Mouse (Mus musculus): ENCODE data around the gene Cd4. TPM values are rescaled to one million over a fixed set of nuclear protein-coding genes. Genes with fewer than 3 reads are reported as not detected.

The Cd4 gene
- polyA plus RNA-seq, 1 experiment: not detected

- TF ChIP-seq CTCF (IDR thresholded peaks at IDR 0.05; ENCODE audit: borderline replicate concordance, insufficient read depth, low read length) (no peak), POLR2A (IDR thresholded peaks at IDR 0.05; ENCODE audit: low read depth, low read length) (no peak)
- no peaks in the 10 kb centered on the region for H3K4me1 ChIP-seq (ENCODE audit: control insufficient read depth, insufficient read depth, low read length)
- no peak overlapping the region for H3K27ac ChIP-seq (ENCODE audit: insufficient read depth, low read length)
- H3K4me3 ChIP-seq (ENCODE audit: insufficient read depth, low read length): no peak overlapping the region
Measured at GRCm38 (mm10) chr6:124817563-124817962, 70.5 kb downstream of the Cd4 start.

- H3K27ac ChIP-seq (ENCODE audit: insufficient read depth, low read length): no peak overlapping the region
- H3K4me1 ChIP-seq (ENCODE audit: control insufficient read depth, insufficient read depth, low read length): no peaks in the 10 kb centered on the region
- TF ChIP-seq CTCF (IDR thresholded peaks at IDR 0.05; ENCODE audit: borderline replicate concordance, insufficient read depth, low read length) (no peak), POLR2A (IDR thresholded peaks at IDR 0.05; ENCODE audit: low read depth, low read length) (no peak)
- H3K4me3 ChIP-seq (ENCODE audit: insufficient read depth, low read length): no peak overlapping the region
Measured at GRCm38 (mm10) chr6:124817125-124817524, 70.9 kb downstream of the Cd4 start.

GRCm38 (mm10) chr6:124816611-124817010 is 71.4 kb downstream of the Cd4 start:
- Histone ChIP-seq H3K27ac (ENCODE audit: insufficient read depth, low read length) (no peak overlapping the region), H3K4me3 (ENCODE audit: insufficient read depth, low read length) (no peak overlapping the region), H3K4me1 (ENCODE audit: control insufficient read depth, insufficient read depth, low read length) (no peaks in the 10 kb centered on the region)
- no peak for TF ChIP-seq POLR2A (IDR thresholded peaks at IDR 0.05; ENCODE audit: low read depth, low read length)
- TF ChIP-seq CTCF (IDR thresholded peaks at IDR 0.05; ENCODE audit: borderline replicate concordance, insufficient read depth, low read length): no peak

GRCm38 (mm10) chr6:124814858-124815774 is 72.9 kb downstream of the Cd4 start:
- Histone ChIP-seq H3K4me3 (ENCODE audit: insufficient read depth, low read length) (no peak overlapping the region), H3K27ac (ENCODE audit: insufficient read depth, low read length) (no peak overlapping the region), H3K4me1 (ENCODE audit: control insufficient read depth, insufficient read depth, low read length) (no peaks in the 10 kb centered on the region)
- no peak for TF ChIP-seq POLR2A (IDR thresholded peaks at IDR 0.05; ENCODE audit: low read depth, low read length)
- TF ChIP-seq CTCF (IDR thresholded peaks at IDR 0.05; ENCODE audit: borderline replicate concordance, insufficient read depth, low read length): no peak

Other genes starting within 250 kb of the Cd4 start
- 51.4 and 67.0 TPM in 2 replicates for gene Lpcat3, start 225.2 kb downstream of the Cd4 start, polyA plus RNA-seq (2011; ENCODE audit: insufficient read length, low read depth, missing spikeins)
- gene Emg1, start 176.0 kb downstream of the Cd4 start, polyA plus RNA-seq (2011; ENCODE audit: insufficient read length, low read depth, missing spikeins): 67.1 and 68.9 TPM in 2 replicates
- gene Phb2, start 175.9 kb downstream of the Cd4 start, polyA plus RNA-seq (2011; ENCODE audit: insufficient read length, low read depth, missing spikeins): 249 and 253 TPM in 2 replicates
- gene Ptpn6, start 149.5 kb downstream of the Cd4 start, polyA plus RNA-seq (2011; ENCODE audit: insufficient read length, low read depth, missing spikeins): 0.53 and 4.3 TPM in 2 replicates
- gene Grcc10, start 146.8 kb downstream of the Cd4 start, polyA plus RNA-seq (2011; ENCODE audit: insufficient read length, low read depth, missing spikeins): 149 and 157 TPM in 2 replicates
- 0.58 and 0.63 TPM in 2 replicates for gene Gm45234, start 132.2 kb downstream of the Cd4 start, polyA plus RNA-seq (2011; ENCODE audit: insufficient read length, low read depth, missing spikeins)
- 75.9 and 77.3 TPM in 2 replicates for gene Atn1, start 131.7 kb downstream of the Cd4 start, polyA plus RNA-seq (2011; ENCODE audit: insufficient read length, low read depth, missing spikeins)
- 17.5 and 24.1 TPM in 2 replicates for gene Eno2, start 118.5 kb downstream of the Cd4 start, polyA plus RNA-seq (2011; ENCODE audit: insufficient read length, low read depth, missing spikeins)
- gene Lrrc23, start 108.5 kb downstream of the Cd4 start, polyA plus RNA-seq (2011; ENCODE audit: insufficient read length, low read depth, missing spikeins): not detected in 2 replicates
- gene Spsb2, start 79.6 kb downstream of the Cd4 start, polyA plus RNA-seq (2011; ENCODE audit: insufficient read length, low read depth, missing spikeins): 9.1 and 11.7 TPM in 2 replicates
- gene Tpi1, start 73.9 kb downstream of the Cd4 start, polyA plus RNA-seq (2011; ENCODE audit: insufficient read length, low read depth, missing spikeins): 372 and 458 TPM in 2 replicates
- gene Usp5, start 58.7 kb downstream of the Cd4 start, polyA plus RNA-seq (2011; ENCODE audit: insufficient read length, low read depth, missing spikeins): 87.6 and 105 TPM in 2 replicates
- gene Cdca3, start 58.7 kb downstream of the Cd4 start, polyA plus RNA-seq (2011; ENCODE audit: insufficient read length, low read depth, missing spikeins): 42.0 and 61.1 TPM in 2 replicates
- 0.45 and 0.72 TPM in 2 replicates for gene Gnb3, start 47.9 kb downstream of the Cd4 start, polyA plus RNA-seq (2011; ENCODE audit: insufficient read length, low read depth, missing spikeins)
- 72.7 and 76.7 TPM in 2 replicates for gene P3h3, start 30.5 kb downstream of the Cd4 start, polyA plus RNA-seq (2011; ENCODE audit: insufficient read length, low read depth, missing spikeins)
- gene Gpr162, start 24.2 kb downstream of the Cd4 start, polyA plus RNA-seq (2011; ENCODE audit: insufficient read length, low read depth, missing spikeins): 0.55 and 0.63 TPM in 2 replicates
- gene Lag3, start 23.5 kb upstream of the Cd4 start, polyA plus RNA-seq (2011; ENCODE audit: insufficient read length, low read depth, missing spikeins): 1.2 TPM in 2 replicates
- 602 and 622 TPM in 2 replicates for gene Ptms, start 31.9 kb upstream of the Cd4 start, polyA plus RNA-seq (2011; ENCODE audit: insufficient read length, low read depth, missing spikeins)
- 250 and 255 TPM in 2 replicates for gene Mlf2, start 43.2 kb upstream of the Cd4 start, polyA plus RNA-seq (2011; ENCODE audit: insufficient read length, low read depth, missing spikeins)
- gene Cops7a, start 77.3 kb upstream of the Cd4 start, polyA plus RNA-seq (2011; ENCODE audit: insufficient read length, low read depth, missing spikeins): 77.4 and 94.3 TPM in 2 replicates
- 1.9 TPM in 1 of 2 replicates, not detected in the other for gene Pianp, start 108.5 kb upstream of the Cd4 start, polyA plus RNA-seq (2011; ENCODE audit: insufficient read length, low read depth, missing spikeins)
- 46.3 and 63.5 TPM in 2 replicates for gene Zfp384, start 120.9 kb upstream of the Cd4 start, polyA plus RNA-seq (2011; ENCODE audit: insufficient read length, low read depth, missing spikeins)
- 48.3 and 52.2 TPM in 2 replicates for gene Ing4, start 151.5 kb upstream of the Cd4 start, polyA plus RNA-seq (2011; ENCODE audit: insufficient read length, low read depth, missing spikeins)
- 2.5 and 5.4 TPM in 2 replicates for gene Acrbp, start 161.5 kb upstream of the Cd4 start, polyA plus RNA-seq (2011; ENCODE audit: insufficient read length, low read depth, missing spikeins)
- gene Lpar5, start 179.7 kb upstream of the Cd4 start, polyA plus RNA-seq (2011; ENCODE audit: insufficient read length, low read depth, missing spikeins): not detected in 2 replicates
- gene Chd4, start 207.8 kb upstream of the Cd4 start, polyA plus RNA-seq (2011; ENCODE audit: insufficient read length, low read depth, missing spikeins): 156 and 178 TPM in 2 replicates
- 35.9 and 41.6 TPM in 2 replicates for gene Nop2, start 243.7 kb upstream of the Cd4 start, polyA plus RNA-seq (2011; ENCODE audit: insufficient read length, low read depth, missing spikeins)